8 mouse cellular contexts compared by ENCODE assay signal in the genomic region with DNA sequence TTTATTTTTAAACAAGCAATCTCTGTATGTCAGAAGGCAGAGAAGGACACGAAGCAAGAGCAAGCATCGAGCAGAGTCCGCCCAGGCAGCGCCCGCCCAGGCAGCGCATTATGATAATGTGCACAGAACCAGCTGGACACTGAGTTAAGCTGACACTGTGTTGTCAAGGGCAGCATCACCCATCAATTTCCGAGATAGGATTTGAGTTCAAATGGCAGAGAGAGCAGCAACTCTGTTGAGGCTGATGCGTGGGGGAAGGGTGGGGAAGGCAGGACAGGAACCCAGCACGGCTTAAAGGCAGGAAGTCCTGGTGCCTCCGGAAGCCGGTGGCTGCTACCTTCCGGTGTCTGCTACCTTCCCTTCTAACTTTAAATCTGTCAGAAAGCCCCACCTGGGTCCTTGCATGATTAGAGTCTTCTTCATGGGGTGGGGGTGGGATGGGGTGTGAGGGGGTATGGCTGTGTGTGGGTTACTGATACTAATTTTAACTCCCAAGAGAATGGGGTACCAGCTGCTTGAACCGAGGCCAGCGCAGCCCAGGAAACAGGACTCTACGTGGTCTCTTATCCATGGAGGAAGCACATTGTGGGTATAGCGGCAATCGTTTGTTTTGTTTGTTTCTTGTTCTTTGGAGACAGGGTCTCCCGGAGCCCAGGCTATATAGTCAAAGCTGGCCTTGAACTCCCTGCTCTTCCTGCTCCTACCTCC.
A peak's percentile ranks its signal among the peaks of the same experiment; 100 is the strongest.
DNase-seq lines count a peak whose midpoint lies in the region; ATAC-seq lines count a peak whose summit lies in the region.

No protein-coding gene starts in this region.

- H3K36me3 ChIP-seq in liver, embryonic 11.5 days (ENCODE audit: control insufficient read depth, insufficient read depth, low read length), result no peaks in the 10 kb centered on the region

- peak overlapping the region; percentile 54 for H3K4me2 ChIP-seq in liver, embryonic 11.5 days

- peak; percentile 73 for ATAC-seq in liver, embryonic 11.5 days (replicated peaks; ENCODE audit: low FRiP score)
- ATAC-seq in monocyte, adult 5-6 weeks (replicated peaks; ENCODE audit: insufficient number of reproducible peaks, low FRiP score, low TSS enrichment, poor library complexity, severe bottlenecking), result peak; percentile 63
- no peak for ATAC-seq in frontal cortex, adult (ENCODE audit: low TSS enrichment)

- H3K27me3 ChIP-seq in liver, embryonic 11.5 days (replicated peaks; ENCODE audit: control insufficient read depth, insufficient read depth, low read length), result no peaks in the 10 kb centered on the region

- H3K27ac ChIP-seq in liver, embryonic 11.5 days (ENCODE audit: low read depth, low read length), result peak overlapping the region; percentile 19; the same call in 1 of the 2 replicates

- H3K9me3 ChIP-seq in liver, embryonic 11.5 days (ENCODE audit: control insufficient read depth, low read length), result no peaks in the 10 kb centered on the region

- H3K4me1 ChIP-seq in liver, embryonic 11.5 days (replicated peaks; ENCODE audit: control insufficient read depth, insufficient read depth, low read length), result peaks cover 7% of the 10 kb centered on the region

- 33% methylated on average over 18 of the region's 18 CpGs for WGBS in liver, embryonic 11.5 days

- no peak overlapping the region for H3K9ac ChIP-seq in liver, embryonic 11.5 days (ENCODE audit: low read depth, low read length)

- H3K4me3 ChIP-seq in liver, embryonic 11.5 days (ENCODE audit: low read depth, low read length), result no peak overlapping the region

- peak; percentile 51 for DNase-seq in left cerebral cortex, postnatal 4 days
- no peak for DNase-seq in left cerebral cortex, postnatal 25 days (ENCODE audit: low spot score in 2 of 2)
- peak; percentile 27 to 36 for DNase-seq in heart, postnatal 10 days
- DNase-seq in liver, embryonic 11.5 days (ENCODE audit: low spot score), result peak; percentile 36
- peak; percentile 88 for DNase-seq in thymus, postnatal 14 days
- DNase-seq in urinary bladder, postnatal 4 days (ENCODE audit: low spot score in 2 of 2), result no peak

- intact Hi-C loops in left cerebral cortex, postnatal 4 days (cut with DNase I), result no loop called here
- intact Hi-C loops in left cerebral cortex, postnatal 25 days (cut with DNase I), result no loop called here
- intact Hi-C loops in heart, postnatal 10 days (cut with DNase I), result no loop called here

Comparison
In these comparisons a context has a peak if more than half of its experiments do, and no peak if none do; other contexts are left out.
1. DNase-seq: peak in left cerebral cortex, postnatal 4 days (single experiment), heart, postnatal 10 days (2 of 2), liver, embryonic 11.5 days (single experiment) and thymus, postnatal 14 days (single experiment); none in left cerebral cortex, postnatal 25 days (0 of 2) and urinary bladder, postnatal 4 days (0 of 2).